Mouse (Mus musculus): ENCODE measurements around the gene Ski. TPM values are rescaled to one million over a fixed set of nuclear protein-coding genes. Genes with fewer than 3 reads are reported as not detected.

Gene Ski
- polyA plus RNA-seq, 1 experiment from 2014 or later: 16.9 TPM

DNA sequence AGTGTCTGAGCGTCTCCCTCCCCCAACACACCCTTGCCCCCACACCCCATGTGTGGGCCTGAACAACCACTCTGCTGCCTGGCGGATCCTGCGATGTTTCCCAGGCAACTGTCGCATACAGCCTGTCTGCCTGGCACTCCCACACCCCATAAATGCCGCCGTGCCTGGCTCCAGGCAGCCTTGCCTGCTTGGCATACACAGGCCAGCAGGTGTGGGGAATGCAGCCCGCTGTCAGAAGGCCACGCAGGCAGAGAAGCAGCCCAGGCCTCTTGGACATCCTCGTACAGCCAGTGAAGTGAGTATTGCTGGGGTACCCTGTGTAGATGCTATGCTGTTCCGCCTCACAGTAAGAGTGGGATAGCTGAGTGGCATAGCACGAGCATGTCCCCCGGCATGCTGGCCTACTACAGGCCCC is 24.3 kb upstream of the Ski start:
- Histone ChIP-seq H3K27me3 (no peaks in the 10 kb centered on the region), H3K9ac (no peak overlapping the region), H3K9me3 (no peaks in the 10 kb centered on the region), H3K4me3 (no peak overlapping the region), H3K36me3 (no peaks in the 10 kb centered on the region), H3K27ac (no peak overlapping the region), H3K4me2 (no peak overlapping the region), H3K4me1 (peaks cover 22% of the 10 kb centered on the region)
- WGBS: 64% methylated on average over 12 of the region's 12 CpGs
- no peak for ATAC-seq (ENCODE audit: borderline replicate concordance, extremely low read depth, low FRiP score, low TSS enrichment)

DNA sequence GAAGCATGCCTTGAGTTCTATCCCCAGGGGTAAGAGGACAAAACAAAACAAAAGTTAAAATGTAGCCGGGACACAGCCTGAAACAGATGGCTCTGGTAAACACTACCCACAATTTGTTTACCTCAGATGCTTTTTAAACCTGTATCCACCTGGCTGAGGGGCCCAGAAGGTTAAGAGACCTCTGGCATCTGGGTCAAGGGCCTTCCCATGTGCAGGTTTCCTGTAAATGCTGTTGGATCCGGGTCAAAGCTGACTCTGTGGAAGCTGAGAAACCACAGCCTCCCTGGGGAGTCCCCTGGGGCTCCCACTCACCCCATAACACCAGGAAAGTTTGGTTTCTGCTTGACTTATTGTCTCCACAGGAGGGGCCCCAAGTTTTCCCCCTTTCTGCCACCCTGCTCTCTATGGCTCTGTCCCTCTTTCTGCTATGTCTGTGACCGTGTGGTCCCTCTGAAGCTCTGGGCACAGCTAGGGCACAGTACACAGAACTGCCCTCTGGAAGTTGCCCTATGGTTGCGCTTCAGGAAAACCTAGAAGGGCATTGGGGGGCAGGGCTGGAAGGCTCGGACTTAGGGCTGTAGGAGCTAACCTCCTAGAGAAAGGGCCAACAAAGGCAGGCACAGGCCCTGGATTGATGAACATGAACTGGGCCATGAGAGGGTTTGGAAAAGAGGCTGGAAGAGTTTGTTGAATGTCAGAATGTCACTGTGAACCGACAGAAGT is 23.5 kb upstream of the Ski start:
- Histone ChIP-seq H3K4me2 (no peak overlapping the region), H3K4me1 (peaks cover 14% of the 10 kb centered on the region), H3K27ac (no peak overlapping the region), H3K27me3 (no peaks in the 10 kb centered on the region), H3K9me3 (no peaks in the 10 kb centered on the region), H3K36me3 (no peaks in the 10 kb centered on the region), H3K9ac (0 out of 2 replicates have a peak overlapping the region, but pooled peaks have one; percentile 2), H3K4me3 (no peak overlapping the region)
- 51% methylated on average over 6 of the region's 6 CpGs for WGBS
- ATAC-seq (ENCODE audit: borderline replicate concordance, extremely low read depth, low FRiP score, low TSS enrichment): no peak

DNA sequence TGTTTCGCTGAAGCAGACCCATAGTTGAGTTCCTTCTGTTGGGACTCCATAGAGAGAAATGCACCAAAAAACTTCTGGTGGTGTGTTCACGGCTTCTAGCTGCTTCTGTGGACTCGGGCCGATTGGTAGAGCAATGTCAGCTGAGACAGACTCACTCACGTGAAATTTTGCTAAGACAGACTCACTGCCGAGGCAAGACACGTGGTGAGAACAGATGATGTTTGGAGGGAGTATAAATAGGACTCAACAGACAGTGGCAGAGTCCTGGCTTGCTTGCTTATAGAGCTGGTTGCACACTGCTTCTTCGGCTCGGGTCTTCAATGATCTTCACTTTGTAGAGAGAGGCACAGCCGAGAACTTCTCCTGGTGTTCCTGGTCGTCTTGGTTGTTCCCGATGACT is 20.8 kb upstream of the Ski start:
- Histone ChIP-seq H3K9ac (no peak overlapping the region), H3K27me3 (no peaks in the 10 kb centered on the region), H3K4me1 (peaks cover 9% of the 10 kb centered on the region), H3K9me3 (no peaks in the 10 kb centered on the region), H3K36me3 (no peaks in the 10 kb centered on the region), H3K27ac (no peak overlapping the region), H3K4me3 (no peak overlapping the region), H3K4me2 (no peak overlapping the region)
- WGBS: 68% methylated on average over 12 of the region's 12 CpGs
- no peak for ATAC-seq (ENCODE audit: borderline replicate concordance, extremely low read depth, low FRiP score, low TSS enrichment)

DNA sequence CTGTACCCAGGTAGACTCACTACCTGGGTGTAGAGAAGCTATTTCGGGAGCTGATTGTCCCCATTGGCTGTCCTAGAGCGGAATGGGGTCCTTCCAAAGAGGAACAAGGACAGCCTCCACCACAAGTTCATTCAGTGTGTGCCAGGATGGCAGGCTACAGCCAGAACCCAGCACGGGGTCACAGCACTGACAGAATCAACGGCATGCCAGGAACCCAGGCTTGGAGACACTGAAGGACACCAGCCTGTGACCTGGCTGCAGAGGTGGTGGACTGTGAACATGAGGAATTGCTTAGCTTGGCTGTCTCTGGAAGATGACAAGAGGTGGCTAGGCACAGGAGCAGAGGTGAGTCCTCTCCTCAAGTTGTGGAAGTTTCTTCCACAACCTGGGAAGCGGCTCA is 19.9 kb upstream of the Ski start:
- no peak overlapping the region for H3K4me3 ChIP-seq
- no peaks in the 10 kb centered on the region for H3K27me3 ChIP-seq
- H3K36me3 ChIP-seq: no peaks in the 10 kb centered on the region
- no peaks in the 10 kb centered on the region for H3K9me3 ChIP-seq
- H3K4me1 ChIP-seq: peaks cover 18% of the 10 kb centered on the region
- H3K27ac ChIP-seq: no peak overlapping the region
- H3K9ac ChIP-seq: no peak overlapping the region
- WGBS: 89% methylated on average over 5 of the region's 5 CpGs
- H3K4me2 ChIP-seq: no peak overlapping the region
- ATAC-seq (ENCODE audit: borderline replicate concordance, extremely low read depth, low FRiP score, low TSS enrichment): no peak

DNA sequence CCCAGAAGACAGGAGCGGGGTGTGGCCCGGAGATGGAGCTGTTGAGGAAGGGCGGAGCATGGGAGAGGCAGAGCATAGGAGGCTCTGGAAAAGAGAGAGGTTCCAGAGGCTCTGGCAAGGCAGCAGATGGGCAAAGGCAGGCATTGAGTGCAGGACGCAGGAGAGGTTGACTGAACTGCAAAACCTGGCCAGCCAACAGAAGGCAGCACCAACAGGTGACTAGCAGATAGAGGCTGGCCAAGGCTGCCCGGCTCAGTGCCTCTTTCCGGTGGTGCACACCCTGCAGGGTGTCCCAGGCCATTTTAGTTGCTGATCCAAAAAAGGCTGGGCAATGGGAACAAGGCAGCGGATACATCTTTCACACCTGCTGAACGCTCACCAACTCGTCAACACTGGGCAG is 19.4 kb upstream of the Ski start:
- Histone ChIP-seq H3K4me2 (no peak overlapping the region), H3K4me3 (no peak overlapping the region), H3K27me3 (no peaks in the 10 kb centered on the region), H3K4me1 (peaks cover 23% of the 10 kb centered on the region), H3K9ac (no peak overlapping the region), H3K27ac (no peak overlapping the region), H3K36me3 (no peaks in the 10 kb centered on the region), H3K9me3 (no peaks in the 10 kb centered on the region)
- no peak for ATAC-seq (ENCODE audit: borderline replicate concordance, extremely low read depth, low FRiP score, low TSS enrichment)
- 64% methylated on average over 9 of the region's 9 CpGs for WGBS

DNA sequence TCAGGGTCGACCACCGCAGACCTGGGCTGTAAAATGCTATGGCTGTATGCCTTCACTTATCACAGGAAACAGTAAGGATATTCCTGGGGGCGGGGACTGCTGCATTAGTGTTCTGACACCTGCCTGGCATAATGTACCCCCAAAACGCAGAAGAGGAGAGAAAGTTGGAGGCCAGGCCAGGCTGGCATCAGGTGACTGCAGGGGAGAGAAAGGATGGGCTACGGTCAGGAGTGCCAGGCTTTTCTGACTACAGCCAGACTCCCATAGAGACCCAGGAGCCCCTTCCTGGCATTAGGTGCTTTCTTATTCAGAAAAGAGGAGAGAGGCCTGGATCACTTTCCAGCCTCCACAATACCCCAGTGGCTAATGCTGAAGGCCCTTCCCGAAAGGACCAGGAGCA is 17.1 kb upstream of the Ski start:
- H3K4me2 ChIP-seq: no peak overlapping the region
- peaks cover 41% of the 10 kb centered on the region for H3K4me1 ChIP-seq
- WGBS: 57% methylated on average over 6 of the region's 6 CpGs
- no peak overlapping the region for H3K9ac ChIP-seq
- no peaks in the 10 kb centered on the region for H3K36me3 ChIP-seq
- no peaks in the 10 kb centered on the region for H3K9me3 ChIP-seq
- no peaks in the 10 kb centered on the region for H3K27me3 ChIP-seq
- H3K27ac ChIP-seq: no peak overlapping the region
- H3K4me3 ChIP-seq: no peak overlapping the region
- no peak for ATAC-seq (ENCODE audit: borderline replicate concordance, extremely low read depth, low FRiP score, low TSS enrichment)

- peaks cover 53% of the 10 kb centered on the region for H3K4me1 ChIP-seq
- no peak overlapping the region for H3K9ac ChIP-seq
- H3K9me3 ChIP-seq: no peaks in the 10 kb centered on the region
- H3K27me3 ChIP-seq: no peaks in the 10 kb centered on the region
- peak overlapping the region; percentile 100 for H3K27ac ChIP-seq
- no peaks in the 10 kb centered on the region for H3K36me3 ChIP-seq
- H3K4me2 ChIP-seq: peak overlapping the region; percentile 26; the same call in 1 of the 2 replicates
- WGBS: 42% methylated on average over 5 of the region's 5 CpGs
- H3K4me3 ChIP-seq: no peak overlapping the region
- no peak for ATAC-seq (ENCODE audit: borderline replicate concordance, extremely low read depth, low FRiP score, low TSS enrichment)
These were observed 15.9 kb upstream of the Ski start for GRCm38 (mm10) chr4:155238276-155238675.

GRCm38 (mm10) chr4:155236737-155237385 is 14.5 kb upstream of the Ski start:
- Histone ChIP-seq H3K4me3 (no peak overlapping the region), H3K4me2 (peak overlapping the region; percentile 19; the same call in 1 of the 2 replicates), H3K27me3 (no peaks in the 10 kb centered on the region), H3K27ac (peak overlapping the region; percentile 100), H3K9me3 (no peaks in the 10 kb centered on the region), H3K4me1 (peaks cover 56% of the 10 kb centered on the region), H3K36me3 (no peaks in the 10 kb centered on the region), H3K9ac (no peak overlapping the region; the same call in 1 of the 2 replicates)
- ATAC-seq (ENCODE audit: borderline replicate concordance, extremely low read depth, low FRiP score, low TSS enrichment): peak; percentile 31
- WGBS: 56% methylated on average over 12 of the region's 12 CpGs

GRCm38 (mm10) chr4:155235311-155236119 is 13.1 kb upstream of the Ski start:
- H3K4me1 ChIP-seq: peaks cover 56% of the 10 kb centered on the region
- H3K36me3 ChIP-seq: no peaks in the 10 kb centered on the region
- H3K9ac ChIP-seq: peak overlapping the region; percentile 41
- peak overlapping the region; percentile 12; the same call in 1 of the 2 replicates for H3K4me3 ChIP-seq
- no peaks in the 10 kb centered on the region for H3K27me3 ChIP-seq
- no peaks in the 10 kb centered on the region for H3K9me3 ChIP-seq
- H3K4me2 ChIP-seq: peak overlapping the region; percentile 53
- WGBS: 2% methylated on average over 18 of the region's 18 CpGs
- peak overlapping the region; percentile 100 for H3K27ac ChIP-seq
- peak; percentile 85 for ATAC-seq (ENCODE audit: borderline replicate concordance, extremely low read depth, low FRiP score, low TSS enrichment)

GRCm38 (mm10) chr4:155234371-155235310 is 12.2 kb upstream of the Ski start:
- Histone ChIP-seq H3K4me2 (peak overlapping the region; percentile 53), H3K4me1 (peaks cover 56% of the 10 kb centered on the region), H3K27me3 (no peaks in the 10 kb centered on the region), H3K9me3 (no peaks in the 10 kb centered on the region), H3K9ac (peak overlapping the region; percentile 27), H3K4me3 (no peak overlapping the region), H3K36me3 (no peaks in the 10 kb centered on the region), H3K27ac (peak overlapping the region; percentile 100)
- peak; percentile 24; the same call in 1 of the 2 replicates for ATAC-seq (ENCODE audit: borderline replicate concordance, extremely low read depth, low FRiP score, low TSS enrichment)
- WGBS: 28% methylated on average over 8 of the region's 8 CpGs

DNA sequence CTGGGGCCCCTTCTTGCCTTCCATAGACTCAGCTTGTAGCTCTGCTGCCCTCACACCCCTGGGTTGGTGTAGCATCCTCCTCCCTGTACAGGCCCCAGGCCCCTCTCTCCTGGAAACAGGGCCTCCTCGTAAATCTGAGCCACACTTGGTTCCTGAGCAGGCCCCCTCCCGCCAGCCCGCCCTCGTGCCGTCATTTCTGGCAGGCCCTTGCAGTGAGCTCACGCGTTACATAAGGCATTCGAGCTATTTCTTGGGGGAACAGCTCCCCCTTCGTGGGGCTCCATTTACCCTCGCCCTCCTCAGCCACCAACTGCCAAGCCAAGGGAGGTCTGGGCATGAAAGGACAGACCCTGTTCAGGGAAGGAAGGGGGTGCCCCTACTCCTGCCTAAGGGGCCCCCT is 11.5 kb upstream of the Ski start:
- 4% methylated on average over 10 of the region's 10 CpGs for WGBS
- Histone ChIP-seq H3K36me3 (no peaks in the 10 kb centered on the region), H3K27me3 (no peaks in the 10 kb centered on the region), H3K4me2 (peak overlapping the region; percentile 53), H3K27ac (peak overlapping the region; percentile 100), H3K4me3 (no peak overlapping the region), H3K9me3 (no peaks in the 10 kb centered on the region), H3K4me1 (peaks cover 56% of the 10 kb centered on the region), H3K9ac (peak overlapping the region; percentile 27; the same call in 1 of the 2 replicates)
- peak; percentile 52; the same call in 1 of the 2 replicates for ATAC-seq (ENCODE audit: borderline replicate concordance, extremely low read depth, low FRiP score, low TSS enrichment)

Data from lung, embryonic 15.5 days (tissue).